Mouse (Mus musculus): ENCODE data around the gene Tbx15. TPM values are rescaled to one million over a fixed set of nuclear protein-coding genes. Genes with fewer than 3 reads are reported as not detected.
A peak's percentile ranks its signal among the peaks of the same experiment; 100 is the strongest.

Tbx15 gene
- polyA plus RNA-seq, 1 experiment from 2014 or later = 26.5 TPM

DNA sequence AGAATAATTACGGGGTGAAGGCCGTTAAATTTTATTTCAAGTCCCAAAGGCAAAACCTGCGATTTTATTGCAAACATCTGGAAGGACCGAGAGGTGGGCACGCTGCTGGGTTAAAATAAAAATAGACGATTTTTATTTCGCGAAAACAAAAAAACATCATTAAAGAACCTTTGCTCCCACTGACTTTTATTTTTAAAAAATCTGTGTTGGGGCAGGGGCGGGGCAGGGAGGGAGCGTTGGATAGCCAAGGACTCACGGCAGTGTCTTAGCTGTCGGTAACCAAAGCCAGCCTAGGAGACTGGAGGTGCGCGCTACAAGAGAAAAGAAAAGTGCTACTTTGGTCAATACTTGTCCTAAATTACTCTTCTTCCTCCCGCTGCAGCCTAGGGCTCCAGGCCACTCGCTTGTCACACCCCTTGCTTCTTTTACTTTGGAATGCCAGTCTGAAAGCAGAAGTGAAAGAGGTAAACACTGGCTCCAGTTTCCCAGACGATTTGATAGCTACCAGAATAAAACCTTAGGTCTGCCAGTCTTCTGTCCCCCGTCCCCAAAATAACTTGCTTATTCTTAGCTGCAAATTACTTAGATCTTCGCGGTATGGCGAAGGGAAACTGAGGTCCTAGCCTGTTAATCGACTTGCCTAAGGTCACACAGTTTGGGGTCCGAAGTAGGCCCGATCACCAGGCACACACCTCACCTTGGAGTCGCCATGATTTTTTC lies 8.8 kb downstream of the Tbx15 start:
- no peak for ATAC-seq (ENCODE audit: insufficient number of reproducible peaks, insufficient read depth, low FRiP score, low TSS enrichment, low read depth)
- peaks cover 49% of the 10 kb centered on the region for H3K27me3 ChIP-seq
- H3K9ac ChIP-seq (replicated peaks) = peak overlapping the region; percentile 51; the same call in 1 of the 2 replicates
- peak overlapping the region; percentile 66 for H3K4me2 ChIP-seq
- peaks cover 65% of the 10 kb centered on the region for H3K4me1 ChIP-seq (replicated peaks)
- peak overlapping the region; percentile 100 for H3K27ac ChIP-seq
- WGBS = under 1% methylated on average over 25 of the region's 25 CpGs
- peak overlapping the region; percentile 24 for H3K4me3 ChIP-seq (replicated peaks)
- H3K36me3 ChIP-seq = no peaks in the 10 kb centered on the region
- H3K9me3 ChIP-seq = no peaks in the 10 kb centered on the region

DNA sequence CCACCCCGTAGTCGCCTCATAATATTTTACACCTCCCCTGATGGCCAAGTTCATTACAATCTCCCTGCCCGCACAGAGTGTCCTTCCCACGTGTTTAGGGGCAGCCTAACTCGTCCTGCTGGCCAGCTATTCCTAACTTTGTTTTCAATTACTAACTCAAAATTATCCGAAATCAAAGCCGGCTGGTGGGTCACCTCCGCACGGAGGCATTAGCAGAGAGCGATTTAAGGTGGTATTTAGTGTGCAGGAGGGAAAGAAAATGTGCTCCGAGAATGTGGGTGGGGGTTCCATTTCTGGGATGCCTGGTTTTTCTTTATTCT lies 9.3 kb downstream of the Tbx15 start:
- no peak for ATAC-seq (ENCODE audit: insufficient number of reproducible peaks, insufficient read depth, low FRiP score, low TSS enrichment, low read depth)
- Histone ChIP-seq H3K27ac (peak overlapping the region; percentile 100), H3K9ac (replicated peaks) (peak overlapping the region; percentile 51; the same call in 1 of the 2 replicates), H3K4me3 (replicated peaks) (peak overlapping the region; percentile 24), H3K27me3 (peaks cover 44% of the 10 kb centered on the region), H3K4me1 (replicated peaks) (peaks cover 65% of the 10 kb centered on the region), H3K4me2 (peak overlapping the region; percentile 66), H3K9me3 (no peaks in the 10 kb centered on the region), H3K36me3 (no peaks in the 10 kb centered on the region)
- WGBS = under 1% methylated on average over 11 of the region's 11 CpGs

DNA sequence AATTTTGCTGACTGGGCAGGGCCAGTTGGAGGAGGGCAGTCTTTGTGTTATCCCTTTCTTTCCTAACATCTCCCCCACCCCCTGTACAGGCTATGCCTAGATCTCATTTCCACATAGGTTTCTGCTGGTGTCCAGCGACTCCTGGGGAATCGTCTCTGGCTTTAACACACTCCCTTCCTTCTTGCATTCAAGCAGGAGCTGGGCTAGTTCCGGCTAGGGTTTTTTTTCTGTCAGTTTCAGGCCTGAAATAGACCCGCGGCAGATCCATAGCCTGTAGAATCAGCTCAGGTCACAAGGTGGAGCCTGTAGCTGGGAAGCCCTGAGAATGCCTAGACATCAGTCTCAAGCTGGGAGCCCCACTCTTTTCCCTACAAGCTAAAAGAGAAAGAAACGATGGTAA lies 9.7 kb downstream of the Tbx15 start:
- H3K4me1 ChIP-seq (replicated peaks) = peaks cover 65% of the 10 kb centered on the region

DNA sequence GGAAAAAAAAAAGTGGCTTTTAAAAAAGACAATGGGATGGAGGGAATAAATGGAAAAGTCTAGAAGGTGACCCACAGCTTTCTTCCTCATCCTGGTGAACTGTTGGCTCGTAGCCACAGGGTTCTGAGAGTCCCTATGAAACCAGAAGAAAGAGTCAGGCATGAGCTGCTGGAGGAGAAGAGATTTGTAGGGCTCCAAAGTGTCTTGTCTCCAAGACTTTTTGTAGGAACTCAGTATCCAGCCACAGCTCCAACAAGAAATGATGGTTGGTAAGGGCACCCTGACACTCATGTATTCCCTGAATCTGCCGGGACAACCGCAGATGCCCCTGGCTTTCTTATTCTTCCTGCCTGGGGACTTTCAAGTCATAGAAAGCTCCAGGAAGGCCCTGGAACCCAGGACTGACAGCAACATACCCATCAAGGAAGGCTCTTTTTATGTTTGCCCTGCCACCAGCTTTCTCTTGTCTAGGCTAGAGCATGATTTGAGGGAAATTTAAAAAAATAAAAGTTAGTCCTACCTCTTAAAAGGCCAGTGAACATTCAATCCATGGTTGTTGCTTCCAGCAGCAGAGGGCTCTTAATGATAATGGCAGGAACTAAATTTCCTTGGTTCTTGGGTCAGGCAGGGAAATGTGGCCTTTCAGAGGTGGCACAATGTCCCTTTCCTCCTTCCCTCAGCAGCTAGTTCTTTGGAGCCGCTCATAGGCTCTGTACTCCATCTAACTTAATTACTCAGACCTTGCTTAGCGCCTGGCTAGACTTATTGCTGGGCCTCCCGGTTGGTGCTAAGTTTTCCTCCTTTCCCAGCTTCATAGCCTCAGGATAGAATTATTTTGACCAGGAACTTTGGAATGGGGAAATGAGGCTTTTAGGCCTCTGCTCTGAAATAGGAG lies 11.3 kb downstream of the Tbx15 start:
- Histone ChIP-seq H3K9ac (replicated peaks) (peak overlapping the region; percentile 56), H3K27me3 (peaks cover 24% of the 10 kb centered on the region), H3K4me1 (replicated peaks) (peaks cover 50% of the 10 kb centered on the region), H3K27ac (peak overlapping the region; percentile 100), H3K36me3 (no peaks in the 10 kb centered on the region), H3K9me3 (no peaks in the 10 kb centered on the region), H3K4me3 (replicated peaks) (peak overlapping the region; percentile 87), H3K4me2 (peak overlapping the region; percentile 66)
- ATAC-seq (ENCODE audit: insufficient number of reproducible peaks, insufficient read depth, low FRiP score, low TSS enrichment, low read depth) = no peak
- WGBS = 12% methylated on average over 6 of the region's 6 CpGs

More for the DNA sequence above, 9.7 kb downstream of the Tbx15 start:
- Histone ChIP-seq H3K9me3 (no peaks in the 10 kb centered on the region), H3K9ac (replicated peaks) (peak overlapping the region; percentile 51; the same call in 1 of the 2 replicates), H3K27me3 (peaks cover 40% of the 10 kb centered on the region), H3K4me2 (peak overlapping the region; percentile 66), H3K27ac (peak overlapping the region; percentile 100), H3K36me3 (no peaks in the 10 kb centered on the region), H3K4me3 (replicated peaks) (peak overlapping the region; percentile 24)
- WGBS = under 1% methylated on average over 6 of the region's 6 CpGs
- no peak for ATAC-seq (ENCODE audit: insufficient number of reproducible peaks, insufficient read depth, low FRiP score, low TSS enrichment, low read depth)

DNA sequence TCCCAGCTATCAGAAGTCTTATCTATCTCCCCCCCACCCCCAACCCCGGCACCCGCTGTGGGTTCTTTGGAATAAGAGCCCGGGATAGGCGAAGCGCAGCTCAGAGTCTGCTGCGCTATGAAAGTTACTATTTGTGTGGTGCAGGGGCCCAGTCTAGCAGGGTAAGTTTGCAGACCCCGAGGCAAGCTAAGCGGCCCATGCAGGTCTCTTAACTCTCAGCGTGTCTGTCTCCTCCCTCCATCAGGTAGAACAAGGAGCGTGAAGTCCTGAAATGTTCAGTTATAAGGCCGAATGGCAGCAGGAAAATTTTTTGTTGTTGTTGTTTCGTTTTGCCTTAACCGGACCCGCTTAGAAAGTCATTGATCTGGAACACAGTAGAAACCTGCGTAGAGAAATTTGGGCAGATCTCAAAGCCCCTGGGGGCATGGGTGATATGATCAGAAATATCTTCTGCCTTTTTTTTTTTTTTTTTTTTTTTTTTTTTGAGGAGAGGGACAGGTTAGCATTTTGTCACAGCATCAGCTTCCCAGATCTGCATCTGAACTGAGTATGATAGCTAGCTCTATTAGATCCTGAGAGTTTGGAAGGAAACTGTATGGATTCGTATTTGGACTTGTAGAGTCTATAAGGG lies 12.4 kb downstream of the Tbx15 start:
- no peak for ATAC-seq (ENCODE audit: insufficient number of reproducible peaks, insufficient read depth, low FRiP score, low TSS enrichment, low read depth)
- Histone ChIP-seq H3K4me1 (replicated peaks) (peaks cover 54% of the 10 kb centered on the region), H3K9me3 (no peaks in the 10 kb centered on the region), H3K4me3 (replicated peaks) (peak overlapping the region; percentile 87), H3K27me3 (peaks cover 20% of the 10 kb centered on the region), H3K9ac (replicated peaks) (peak overlapping the region; percentile 56), H3K27ac (peak overlapping the region; percentile 100), H3K4me2 (peak overlapping the region; percentile 66), H3K36me3 (peaks cover 7% of the 10 kb centered on the region)
- 1% methylated on average over 16 of the region's 16 CpGs for WGBS

DNA sequence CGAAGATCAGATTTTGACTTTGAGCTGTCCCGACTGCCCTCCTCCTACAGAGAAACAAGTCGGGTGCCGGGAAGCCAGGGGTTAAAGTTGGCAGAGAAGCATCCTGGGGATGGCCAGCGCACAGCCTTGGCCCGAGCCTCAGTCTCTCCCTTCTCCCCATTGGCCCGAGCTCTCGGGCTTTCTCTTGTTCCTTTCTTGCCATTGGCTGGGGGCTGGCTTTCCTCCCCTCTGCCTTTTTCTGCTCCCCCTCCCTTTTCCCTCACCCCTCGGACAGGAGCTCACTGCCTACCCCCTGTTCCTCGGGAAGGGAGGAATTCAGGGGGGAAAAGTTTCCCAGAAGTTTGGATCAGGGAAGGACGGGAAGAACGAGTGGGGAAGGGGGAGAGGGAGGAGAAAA lies 12.9 kb downstream of the Tbx15 start:
- H3K9me3 ChIP-seq = no peaks in the 10 kb centered on the region
- H3K27ac ChIP-seq = peak overlapping the region; percentile 100
- peak overlapping the region; percentile 87 for H3K4me3 ChIP-seq (replicated peaks)
- peaks cover 17% of the 10 kb centered on the region for H3K27me3 ChIP-seq
- peak overlapping the region; percentile 100 for H3K9ac ChIP-seq (replicated peaks)
- H3K4me1 ChIP-seq (replicated peaks) = peaks cover 53% of the 10 kb centered on the region
- peak overlapping the region; percentile 66 for H3K4me2 ChIP-seq
- WGBS = 0% methylated on average over 12 of the region's 12 CpGs
- H3K36me3 ChIP-seq = peaks cover 12% of the 10 kb centered on the region
- peak; percentile 91 for ATAC-seq (ENCODE audit: insufficient number of reproducible peaks, insufficient read depth, low FRiP score, low TSS enrichment, low read depth)

DNA sequence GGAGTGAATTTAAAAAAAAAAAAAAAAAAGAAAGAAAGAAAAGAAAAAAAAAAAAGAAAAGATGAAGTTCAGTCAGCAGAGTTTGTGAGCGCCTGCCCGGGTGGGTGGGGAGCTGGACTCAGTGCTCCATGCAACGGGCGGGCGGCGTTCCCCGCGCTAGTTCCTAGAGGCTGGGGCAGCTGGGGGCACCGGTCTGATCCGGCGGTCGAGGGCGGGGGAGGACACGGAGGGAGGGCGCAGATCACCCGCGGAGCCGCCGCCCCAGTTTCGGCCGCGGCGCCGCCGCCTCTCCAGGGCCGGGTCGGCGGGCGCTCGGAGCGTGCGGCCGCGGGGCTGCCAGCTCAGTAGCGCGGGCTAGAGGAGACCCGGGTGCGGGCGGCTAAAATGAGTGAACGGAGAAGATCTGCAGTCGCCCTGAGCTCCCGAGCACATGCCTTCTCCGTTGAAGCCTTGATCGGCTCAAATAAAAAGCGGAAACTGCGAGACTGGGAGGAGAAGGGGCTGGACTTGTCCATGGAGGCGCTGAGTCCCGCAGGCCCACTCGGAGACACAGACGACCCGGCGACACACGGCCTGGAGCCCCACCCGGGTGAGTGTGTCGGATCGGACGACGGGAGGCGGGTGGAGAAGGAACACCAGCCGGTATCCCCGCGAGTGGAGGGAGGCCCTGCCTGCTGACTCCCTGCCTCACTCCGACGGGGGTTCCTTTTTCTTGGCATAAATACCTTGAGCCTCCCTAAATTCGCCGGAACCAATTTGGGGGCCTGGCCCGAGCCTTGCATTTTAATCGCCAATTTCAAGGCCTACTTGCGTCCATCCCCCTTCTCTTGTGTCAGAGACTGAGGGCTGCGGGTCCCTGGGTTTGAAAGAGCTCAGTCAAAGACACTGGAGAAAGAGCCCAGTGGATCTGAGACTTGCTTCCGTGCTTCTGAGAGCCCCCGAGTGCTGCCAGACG lies 13.6 kb downstream of the Tbx15 start:
- under 1% methylated on average over 71 of the region's 73 CpGs for WGBS
- peak overlapping the region; percentile 100 for H3K9ac ChIP-seq (replicated peaks)
- H3K9me3 ChIP-seq = no peaks in the 10 kb centered on the region
- H3K27ac ChIP-seq = peak overlapping the region; percentile 100
- H3K4me1 ChIP-seq (replicated peaks) = peaks cover 56% of the 10 kb centered on the region
- peaks cover 15% of the 10 kb centered on the region for H3K36me3 ChIP-seq
- peaks cover 17% of the 10 kb centered on the region for H3K27me3 ChIP-seq
- peak; percentile 27; the same call in 1 of the 2 replicates for ATAC-seq (ENCODE audit: insufficient number of reproducible peaks, insufficient read depth, low FRiP score, low TSS enrichment, low read depth)
- H3K4me3 ChIP-seq (replicated peaks) = peak overlapping the region; percentile 87
- H3K4me2 ChIP-seq = peak overlapping the region; percentile 66

DNA sequence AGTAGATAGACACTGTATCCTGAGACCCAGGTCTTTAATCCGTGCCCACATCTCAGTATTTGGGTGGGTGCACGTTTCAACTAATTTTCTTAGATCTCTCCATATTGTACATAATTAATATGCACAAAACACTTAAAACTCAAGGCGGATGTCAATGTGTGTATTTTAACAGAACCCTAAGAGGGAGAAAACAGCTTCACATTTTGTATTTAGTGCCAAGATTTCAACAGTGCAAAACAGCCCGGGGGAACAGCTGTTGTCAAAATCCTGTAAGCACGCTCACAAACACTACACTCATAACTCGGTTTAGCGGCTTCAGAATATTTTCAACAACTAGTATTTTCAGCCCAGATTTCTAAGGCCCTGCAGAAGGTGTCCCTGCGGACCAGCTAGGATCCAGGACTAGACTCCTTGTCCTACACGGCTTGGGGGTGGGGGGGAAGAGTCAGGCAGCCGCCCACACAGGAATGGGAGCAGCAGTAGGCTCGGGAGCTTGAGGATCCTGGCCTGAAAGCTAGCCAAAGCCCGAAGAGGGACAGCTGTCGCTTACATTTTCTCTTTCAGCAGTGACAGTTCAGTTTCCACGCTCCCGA lies 14.5 kb downstream of the Tbx15 start:
- Histone ChIP-seq H3K4me2 (peak overlapping the region; percentile 66), H3K9ac (replicated peaks) (peak overlapping the region; percentile 100), H3K4me1 (replicated peaks) (peaks cover 48% of the 10 kb centered on the region), H3K4me3 (replicated peaks) (peak overlapping the region; percentile 87), H3K27ac (peak overlapping the region; percentile 100), H3K36me3 (peaks cover 15% of the 10 kb centered on the region), H3K9me3 (no peaks in the 10 kb centered on the region), H3K27me3 (peaks cover 17% of the 10 kb centered on the region)
- 0% methylated on average over 15 of the region's 15 CpGs for WGBS
- ATAC-seq (ENCODE audit: insufficient number of reproducible peaks, insufficient read depth, low FRiP score, low TSS enrichment, low read depth) = no peak

DNA sequence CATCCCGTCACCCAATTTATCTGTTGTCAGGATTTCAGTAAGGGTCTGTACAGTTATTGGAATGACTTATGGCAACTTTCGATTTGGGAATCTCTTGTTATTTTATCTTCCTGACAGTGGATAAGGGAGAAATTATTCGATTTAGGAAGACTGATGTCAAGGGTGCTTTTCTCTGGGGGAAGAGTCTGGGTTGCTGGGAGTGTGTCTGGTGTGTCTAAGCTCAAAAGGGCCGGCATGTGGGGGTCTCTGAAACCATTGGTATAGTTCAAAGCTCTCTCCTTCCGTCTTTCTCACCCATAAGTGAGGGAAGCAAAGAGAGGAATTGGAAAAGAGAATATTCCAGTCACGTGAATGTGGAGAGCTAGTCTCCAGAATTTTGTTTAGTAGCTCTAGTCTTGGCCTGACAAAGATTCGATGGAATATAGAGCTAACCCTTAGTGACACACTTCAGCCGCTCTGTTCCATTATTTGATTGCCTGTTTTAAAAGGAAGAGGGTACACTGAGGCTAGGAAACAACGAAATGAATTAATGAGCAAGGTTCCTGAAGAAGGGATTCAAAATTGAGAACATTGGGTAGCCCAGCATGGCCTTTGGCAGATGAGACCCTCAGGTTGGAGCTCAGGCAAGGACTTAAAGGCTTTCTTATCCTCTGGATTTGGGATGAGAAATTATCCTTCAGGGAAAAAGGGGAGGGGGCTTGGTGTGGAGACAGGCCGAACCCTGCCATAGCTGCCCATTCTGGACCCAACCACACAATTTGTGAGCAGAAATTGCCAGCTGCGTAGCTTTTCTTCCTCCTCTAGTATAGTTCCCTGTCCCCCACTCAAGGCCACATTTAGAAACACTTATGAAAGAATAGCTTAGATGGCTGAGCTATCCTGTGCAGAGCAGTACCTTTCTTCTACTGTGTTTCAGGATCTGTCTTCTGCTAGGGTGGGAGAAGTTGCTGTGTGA lies 15.5 kb downstream of the Tbx15 start:
- Histone ChIP-seq H3K4me3 (replicated peaks) (peak overlapping the region; percentile 87), H3K27me3 (peaks cover 12% of the 10 kb centered on the region), H3K4me2 (peak overlapping the region; percentile 66), H3K27ac (peak overlapping the region; percentile 100), H3K9ac (replicated peaks) (peak overlapping the region; percentile 100), H3K4me1 (replicated peaks) (peaks cover 41% of the 10 kb centered on the region), H3K36me3 (peaks cover 15% of the 10 kb centered on the region), H3K9me3 (no peaks in the 10 kb centered on the region)
- WGBS = 3% methylated on average over 11 of the region's 11 CpGs
- ATAC-seq (ENCODE audit: insufficient number of reproducible peaks, insufficient read depth, low FRiP score, low TSS enrichment, low read depth) = no peak
